Mouse (Mus musculus): Measurements from ENCODE around the gene Lonrf3. TPM values are rescaled to one million over a fixed set of nuclear protein-coding genes. Genes with fewer than 3 reads are reported as not detected.

Gene Lonrf3
- 0.66 and 0.72 TPM in 2 replicates for polyA plus RNA-seq (2016; fragmentation: Nextera tagmentation; extraction: Ambion mirVana)

DNA sequence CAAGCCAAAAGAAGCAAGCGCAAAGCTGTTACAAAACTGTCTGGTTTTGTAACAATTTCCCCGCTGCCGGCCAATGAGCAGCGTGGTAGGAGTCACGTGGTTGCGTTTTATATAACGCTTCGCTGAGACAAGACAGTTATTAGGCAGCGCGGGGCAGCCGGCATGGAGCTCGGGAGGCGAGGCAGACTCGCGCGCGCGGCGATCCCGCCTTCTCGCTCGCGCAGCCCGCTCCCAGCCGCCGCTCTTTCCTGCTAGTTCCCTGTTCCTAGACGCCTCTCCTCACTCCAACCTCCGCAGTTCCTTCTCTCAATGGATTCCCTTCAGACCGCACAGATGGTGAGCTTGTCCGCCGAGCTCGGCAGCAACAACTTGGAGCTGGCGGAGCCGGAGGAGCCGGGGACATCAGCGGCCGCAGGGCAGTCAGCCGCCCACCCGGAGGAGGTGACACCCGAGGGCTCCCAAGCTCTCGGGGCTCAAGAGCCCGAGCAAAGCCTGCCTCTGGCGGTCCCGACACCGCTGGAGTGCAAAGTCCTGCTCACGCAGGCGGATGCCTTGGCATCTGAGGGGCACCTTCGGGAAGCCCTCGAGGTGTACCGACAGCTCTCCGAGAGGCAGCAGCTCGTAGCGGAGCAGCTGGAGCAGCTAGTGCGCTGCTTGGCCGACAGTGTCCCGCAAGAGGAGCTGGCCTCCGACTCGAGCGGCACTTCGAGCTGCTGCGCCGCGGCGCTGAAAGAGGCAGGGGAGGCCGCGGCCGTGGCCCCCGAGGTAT is at the start of gene Lonrf3:
Gene Lonrf3 (plus strand): TSS at position 83 of the 769 bp plus-strand sequence.
- Histone ChIP-seq H3K9me3 (replicated peaks) (no peaks in the 10 kb centered on the region), H3K4me1 (no peaks in the 10 kb centered on the region), H3K4me3 (peak within 1 kb of the TSS; percentile 44), H3K36me3 (no peaks in the 10 kb centered on the region), H3K27ac (no peak within 1 kb of the TSS), H3K4me2 (peak within 1 kb of the TSS; percentile 59), H3K27me3 (replicated peaks) (peaks cover 62% of the 10 kb centered on the region), H3K9ac (no peak within 1 kb of the TSS)
- WGBS (ENCODE audit: insufficient replicate concordance): 11% methylated on average over 65 of the region's 68 CpGs
- peak; percentile 35; the same call in 1 of the 2 replicates for ATAC-seq

DNA sequence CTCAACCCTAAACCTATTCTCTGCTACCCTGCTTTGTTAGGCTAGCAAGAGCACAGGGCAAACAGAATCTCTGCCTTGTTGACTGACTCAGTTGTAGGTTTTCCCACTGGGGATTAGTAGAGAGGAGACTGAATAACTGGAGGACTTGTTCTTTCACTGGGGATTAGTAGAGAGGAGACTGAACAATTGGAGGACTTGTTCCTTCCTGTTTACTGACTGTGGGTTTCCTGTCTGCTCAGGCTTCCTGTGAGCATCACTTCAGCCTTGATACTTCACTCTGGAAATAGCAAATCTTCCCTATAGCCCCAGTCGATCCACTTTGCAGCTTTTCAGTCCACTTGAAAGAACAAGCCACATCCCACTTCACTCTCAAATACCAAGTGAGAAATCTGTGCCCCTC is 49.4 kb upstream of the Lonrf3 start:
- Histone ChIP-seq H3K4me2 (no peak overlapping the region), H3K4me3 (no peak overlapping the region), H3K27ac (no peak overlapping the region), H3K9me3 (replicated peaks) (no peaks in the 10 kb centered on the region), H3K4me1 (no peaks in the 10 kb centered on the region), H3K27me3 (replicated peaks) (no peaks in the 10 kb centered on the region), H3K36me3 (no peaks in the 10 kb centered on the region), H3K9ac (no peak overlapping the region)
- WGBS (ENCODE audit: insufficient replicate concordance): 50% methylated on average over 1 of the region's 1 CpGs
- ATAC-seq: no peak

DNA sequence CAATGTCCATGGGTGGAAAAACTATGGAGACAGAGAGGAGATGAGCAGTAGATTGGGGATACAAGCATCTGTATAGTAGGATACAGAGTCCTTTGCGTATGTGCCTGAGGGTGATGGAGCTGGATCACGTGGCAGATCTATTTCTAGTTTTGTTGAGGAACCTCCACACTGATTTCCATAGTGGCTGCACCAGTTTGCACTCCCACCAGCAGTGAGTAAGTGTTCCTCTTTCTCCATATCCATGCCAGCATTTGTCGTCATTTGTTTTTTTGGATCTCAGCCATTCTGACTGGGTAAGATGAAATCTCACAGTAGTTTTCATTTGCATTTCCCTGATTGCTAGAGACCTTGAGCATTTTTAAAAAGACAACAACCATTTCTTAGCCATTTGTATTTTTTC is 16.7 kb upstream of the Lonrf3 start:
- H3K27ac ChIP-seq: no peak overlapping the region
- no peaks in the 10 kb centered on the region for H3K36me3 ChIP-seq
- ATAC-seq: no peak
- H3K9me3 ChIP-seq (replicated peaks): no peaks in the 10 kb centered on the region
- no peaks in the 10 kb centered on the region for H3K27me3 ChIP-seq (replicated peaks)
- no peak overlapping the region for H3K9ac ChIP-seq
- H3K4me2 ChIP-seq: no peak overlapping the region
- H3K4me1 ChIP-seq: no peaks in the 10 kb centered on the region
- no peak overlapping the region for H3K4me3 ChIP-seq
- WGBS (ENCODE audit: insufficient replicate concordance): 63% methylated on average over 3 of the region's 3 CpGs

DNA sequence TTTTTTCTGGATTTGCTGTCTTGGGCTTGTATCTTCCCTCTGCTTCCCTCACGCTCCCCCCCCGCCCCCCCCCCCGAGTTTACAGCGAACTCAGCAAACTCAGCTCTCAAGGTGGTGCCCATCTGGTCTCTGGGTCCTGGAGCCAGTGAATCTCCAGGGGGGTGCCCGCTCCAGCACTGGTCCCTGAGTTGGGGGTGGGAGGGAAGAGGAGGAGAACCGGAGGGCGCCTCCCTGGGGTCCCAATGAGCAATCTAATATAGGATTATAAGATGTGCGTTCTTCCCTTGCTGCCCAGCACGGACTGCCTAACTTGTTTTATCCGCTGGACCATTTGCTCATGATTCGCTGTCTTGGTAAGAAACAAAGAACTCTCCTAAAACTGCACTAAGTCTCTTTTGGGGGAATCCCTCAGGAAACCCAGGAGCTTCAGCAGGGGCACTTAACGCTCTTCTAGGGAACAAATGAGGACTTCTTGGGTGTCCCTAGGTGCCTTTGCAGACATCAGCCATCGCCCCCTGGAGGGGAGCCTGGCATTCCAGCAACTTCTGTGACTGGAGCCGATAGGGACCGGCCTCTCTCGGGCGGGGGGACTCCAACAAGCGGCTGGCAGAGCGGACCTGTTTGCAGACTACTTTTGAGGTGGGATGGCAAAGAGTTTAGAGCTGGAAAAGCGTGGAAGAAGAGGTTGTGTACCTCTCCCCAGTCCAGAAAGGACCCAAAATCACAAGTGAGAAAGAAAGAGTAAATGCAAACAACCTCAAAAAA is 480 bp upstream of the Lonrf3 start:
- Histone ChIP-seq H3K27me3 (replicated peaks) (peaks cover 62% of the 10 kb centered on the region), H3K9ac (no peak overlapping the region), H3K4me2 (peak overlapping the region; percentile 59), H3K4me1 (no peaks in the 10 kb centered on the region), H3K27ac (no peak overlapping the region), H3K4me3 (no peak overlapping the region), H3K36me3 (no peaks in the 10 kb centered on the region), H3K9me3 (replicated peaks) (no peaks in the 10 kb centered on the region)
- no peak for ATAC-seq
- WGBS (ENCODE audit: insufficient replicate concordance): 14% methylated on average over 16 of the region's 20 CpGs

DNA sequence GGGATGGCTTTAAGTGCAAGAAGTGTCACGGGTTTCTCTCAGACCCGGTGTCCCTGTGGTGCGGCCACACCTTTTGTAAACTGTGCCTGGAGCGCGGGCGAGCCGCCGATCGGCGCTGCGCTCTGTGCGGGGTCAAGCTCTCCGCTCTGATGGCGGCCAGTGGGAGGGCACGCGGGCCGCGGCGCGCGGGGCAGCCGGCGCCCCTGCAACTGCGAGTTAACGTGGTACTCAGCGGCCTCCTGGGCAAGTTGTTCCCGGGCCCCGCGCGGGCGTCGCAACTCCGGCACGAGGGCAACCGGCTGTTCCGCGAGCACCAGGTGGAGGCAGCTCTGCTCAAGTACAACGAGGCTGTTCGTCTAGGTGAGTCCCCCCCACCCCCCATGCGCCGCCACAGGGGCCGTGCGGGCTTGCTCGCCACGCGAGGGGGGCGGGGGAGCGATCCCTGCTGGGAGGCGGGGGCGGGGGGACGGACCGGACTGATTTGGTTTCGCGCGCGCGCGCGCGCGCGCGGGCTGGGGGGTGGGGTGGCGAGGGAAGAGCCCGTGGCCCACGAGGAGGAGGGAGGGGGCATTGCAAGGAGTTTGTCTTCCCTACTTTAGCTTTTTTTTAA is 992 bp downstream of the Lonrf3 start:
- no peaks in the 10 kb centered on the region for H3K36me3 ChIP-seq
- 3% methylated on average over 30 of the region's 66 CpGs for WGBS (ENCODE audit: insufficient replicate concordance)
- H3K9ac ChIP-seq: no peak overlapping the region
- ATAC-seq: no peak; the same call in 1 of the 2 replicates
- H3K4me1 ChIP-seq: no peaks in the 10 kb centered on the region
- H3K27ac ChIP-seq: no peak overlapping the region
- peak overlapping the region; percentile 44 for H3K4me3 ChIP-seq
- H3K4me2 ChIP-seq: peak overlapping the region; percentile 59
- peaks cover 62% of the 10 kb centered on the region for H3K27me3 ChIP-seq (replicated peaks)
- H3K9me3 ChIP-seq (replicated peaks): no peaks in the 10 kb centered on the region

DNA sequence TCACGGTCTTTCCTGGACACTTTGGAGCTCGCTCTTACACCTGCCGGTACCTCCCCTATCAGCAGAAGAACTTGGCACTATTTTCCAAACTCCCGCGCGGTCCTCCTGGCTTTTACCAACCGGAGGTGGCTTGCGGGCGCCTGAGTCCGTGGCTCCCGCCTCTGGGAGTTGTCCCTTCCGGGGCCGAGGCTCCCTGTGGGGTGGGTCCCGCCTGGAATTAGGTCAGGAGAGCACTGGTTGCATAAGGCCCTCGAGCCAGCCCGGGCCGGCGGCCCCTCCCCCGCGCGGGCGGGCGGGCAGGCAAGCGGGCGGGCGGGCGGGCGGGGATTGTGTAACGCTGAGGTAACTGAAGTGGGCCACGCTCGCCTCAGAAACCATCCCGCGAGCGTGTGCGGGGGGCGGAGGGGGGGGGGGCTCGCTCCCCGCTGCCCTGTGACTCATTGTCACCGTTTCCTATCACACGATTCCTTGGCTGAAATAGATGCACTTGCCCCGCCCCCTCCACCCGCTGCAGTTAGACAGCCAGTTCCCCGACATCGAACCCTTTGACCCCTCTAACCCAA is 1.8 kb downstream of the Lonrf3 start:
- Histone ChIP-seq H3K9me3 (replicated peaks) (no peaks in the 10 kb centered on the region), H3K4me2 (peak overlapping the region; percentile 59), H3K27me3 (replicated peaks) (peaks cover 62% of the 10 kb centered on the region), H3K4me1 (no peaks in the 10 kb centered on the region), H3K4me3 (peak overlapping the region; percentile 44), H3K9ac (no peak overlapping the region), H3K36me3 (no peaks in the 10 kb centered on the region), H3K27ac (no peak overlapping the region)
- peak; percentile 70 for ATAC-seq
- 11% methylated on average over 22 of the region's 44 CpGs for WGBS (ENCODE audit: insufficient replicate concordance)

DNA sequence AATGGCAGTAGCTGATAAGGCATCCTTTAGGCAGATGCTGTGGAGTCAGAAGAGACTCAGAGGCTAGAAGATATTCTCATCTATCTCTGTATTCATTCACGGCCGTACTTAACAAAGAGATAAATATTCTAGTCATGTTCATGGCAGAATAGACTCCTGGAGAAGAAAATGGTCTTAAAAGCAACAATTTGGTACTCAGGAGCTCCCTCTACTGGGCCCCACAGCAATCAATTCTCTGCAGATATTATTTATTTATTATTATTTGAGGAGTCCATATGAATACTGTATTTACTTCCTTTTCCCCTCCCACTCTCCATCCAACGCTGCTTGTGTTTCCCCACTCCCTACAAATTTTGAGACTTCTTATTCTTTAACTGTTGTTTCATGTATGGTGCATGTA is 24.3 kb downstream of the Lonrf3 start:
- H3K4me2 ChIP-seq: no peak overlapping the region
- no peaks in the 10 kb centered on the region for H3K27me3 ChIP-seq (replicated peaks)
- H3K4me1 ChIP-seq: no peaks in the 10 kb centered on the region
- no peak overlapping the region for H3K9ac ChIP-seq
- no peaks in the 10 kb centered on the region for H3K9me3 ChIP-seq (replicated peaks)
- H3K4me3 ChIP-seq: no peak overlapping the region
- H3K27ac ChIP-seq: no peak overlapping the region
- H3K36me3 ChIP-seq: no peaks in the 10 kb centered on the region
- WGBS (ENCODE audit: insufficient replicate concordance): 36% methylated on average over 3 of the region's 3 CpGs
- no peak for ATAC-seq

DNA sequence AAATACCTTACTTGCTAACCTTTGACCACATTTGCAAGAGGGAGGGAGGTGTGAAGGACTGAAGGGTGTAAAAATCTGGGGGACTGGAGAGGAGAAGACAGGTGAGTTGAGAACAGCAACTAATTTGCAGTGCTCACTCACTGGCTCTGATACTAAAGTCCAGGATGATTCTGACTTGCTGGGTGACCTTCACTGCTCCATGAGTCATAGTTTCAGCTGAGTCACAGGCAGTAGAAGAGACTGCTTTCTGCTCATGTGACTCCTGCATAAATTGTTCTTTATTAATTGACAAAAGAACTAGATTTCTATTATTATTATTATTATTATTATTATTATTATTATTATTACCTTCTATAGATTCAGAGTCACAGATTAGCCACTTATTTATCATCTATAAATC is 57.2 kb downstream of the Lonrf3 start:
- no peak for ATAC-seq
- Histone ChIP-seq H3K27me3 (replicated peaks) (no peaks in the 10 kb centered on the region), H3K4me3 (no peak overlapping the region), H3K9me3 (replicated peaks) (no peaks in the 10 kb centered on the region), H3K9ac (no peak overlapping the region), H3K4me2 (no peak overlapping the region), H3K27ac (no peak overlapping the region), H3K4me1 (no peaks in the 10 kb centered on the region), H3K36me3 (no peaks in the 10 kb centered on the region)

DNA sequence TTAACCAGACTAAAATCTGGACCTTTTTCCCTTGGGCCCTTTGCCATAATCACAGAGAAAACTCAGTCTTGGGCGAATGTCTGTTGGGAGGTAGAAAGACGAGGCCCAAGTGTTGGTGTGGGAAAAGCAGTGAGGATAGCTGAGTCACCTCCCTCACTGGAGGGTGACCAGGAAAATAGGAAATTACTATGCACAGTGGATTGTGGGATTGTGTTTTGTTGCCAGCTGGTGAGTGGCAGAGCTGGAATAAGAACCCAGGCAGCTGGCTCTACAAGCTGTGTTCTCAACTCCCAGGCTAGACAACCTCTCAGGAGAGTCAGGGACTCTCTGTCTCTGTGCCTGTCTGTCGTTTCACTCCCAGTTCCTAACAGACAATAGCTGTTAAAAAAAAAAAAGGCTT is 61.8 kb downstream of the Lonrf3 start:
- ATAC-seq: no peak
- Histone ChIP-seq H3K4me1 (no peaks in the 10 kb centered on the region), H3K4me2 (no peak overlapping the region), H3K9ac (no peak overlapping the region), H3K9me3 (replicated peaks) (no peaks in the 10 kb centered on the region), H3K36me3 (no peaks in the 10 kb centered on the region), H3K27ac (no peak overlapping the region), H3K4me3 (no peak overlapping the region), H3K27me3 (replicated peaks) (no peaks in the 10 kb centered on the region)
- 44% methylated on average over 3 of the region's 3 CpGs for WGBS (ENCODE audit: insufficient replicate concordance)

DNA sequence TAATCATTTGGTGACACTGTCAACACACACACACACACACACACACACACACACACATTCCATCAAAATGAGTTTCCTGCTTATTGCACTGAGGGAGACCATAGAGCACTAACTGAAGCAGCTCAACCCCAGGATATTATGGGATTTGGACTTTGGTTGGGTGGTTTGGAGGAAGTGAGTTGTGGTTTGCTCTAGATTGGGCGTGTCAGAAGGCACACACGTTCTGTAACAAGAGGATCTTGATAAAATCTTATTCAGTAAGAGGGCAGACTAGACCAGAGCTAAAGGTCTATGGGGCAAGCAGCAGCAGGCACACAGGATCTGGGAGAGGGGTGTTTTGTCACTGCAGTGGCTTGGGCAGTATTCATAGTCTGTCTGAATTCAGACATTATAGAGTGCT is 62.4 kb downstream of the Lonrf3 start:
- 28% methylated on average over 2 of the region's 2 CpGs for WGBS (ENCODE audit: insufficient replicate concordance)
- H3K36me3 ChIP-seq: no peaks in the 10 kb centered on the region
- no peaks in the 10 kb centered on the region for H3K4me1 ChIP-seq
- H3K4me3 ChIP-seq: no peak overlapping the region
- H3K4me2 ChIP-seq: no peak overlapping the region
- no peak for ATAC-seq
- no peak overlapping the region for H3K27ac ChIP-seq
- no peaks in the 10 kb centered on the region for H3K9me3 ChIP-seq (replicated peaks)
- no peak overlapping the region for H3K9ac ChIP-seq
- no peaks in the 10 kb centered on the region for H3K27me3 ChIP-seq (replicated peaks)

DNA sequence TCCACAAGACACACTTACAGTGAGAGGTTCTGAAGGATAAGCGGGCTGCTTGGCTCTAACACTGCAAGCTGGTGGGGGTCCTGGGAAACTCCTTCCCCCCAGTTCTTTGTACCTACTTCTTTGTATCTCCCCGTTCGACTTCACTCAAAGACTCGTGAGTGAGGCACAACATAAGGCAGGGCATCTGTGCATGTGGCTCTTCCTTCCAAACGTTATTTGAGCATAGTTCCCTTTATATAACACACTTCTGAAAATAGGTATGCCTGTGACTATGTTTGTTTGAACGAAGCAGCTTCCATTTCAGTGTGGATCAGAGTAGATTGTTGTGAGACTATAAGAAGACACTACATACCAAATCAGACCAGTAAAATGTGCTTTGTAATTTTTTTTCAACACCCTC is 64.5 kb downstream of the Lonrf3 start:
- Histone ChIP-seq H3K4me2 (no peak overlapping the region), H3K4me1 (no peaks in the 10 kb centered on the region), H3K27ac (no peak overlapping the region), H3K27me3 (replicated peaks) (no peaks in the 10 kb centered on the region), H3K4me3 (no peak overlapping the region), H3K9me3 (replicated peaks) (no peaks in the 10 kb centered on the region), H3K36me3 (no peaks in the 10 kb centered on the region), H3K9ac (no peak overlapping the region)
- no peak for ATAC-seq
- WGBS (ENCODE audit: insufficient replicate concordance): 53% methylated on average over 6 of the region's 6 CpGs

DNA sequence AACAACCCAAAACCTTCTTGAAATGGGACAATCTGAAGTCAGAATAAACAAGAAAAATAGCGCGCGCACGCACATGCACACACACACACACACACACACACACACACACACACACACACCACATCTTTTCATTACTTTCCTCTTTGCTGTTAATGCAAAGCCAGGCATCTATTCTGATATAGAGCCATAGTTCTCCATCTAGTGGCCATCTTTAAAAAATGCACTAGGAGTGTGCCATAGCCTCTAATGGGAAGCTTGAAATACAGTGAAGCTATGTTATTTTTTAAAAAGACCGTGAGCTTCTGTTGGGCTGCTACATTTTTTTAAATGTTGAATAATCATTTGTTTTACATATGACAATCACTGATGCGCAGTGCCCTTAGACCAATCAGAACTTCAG is 65.1 kb downstream of the Lonrf3 start:
- Histone ChIP-seq H3K4me1 (no peaks in the 10 kb centered on the region), H3K27ac (no peak overlapping the region), H3K4me2 (no peak overlapping the region), H3K36me3 (no peaks in the 10 kb centered on the region), H3K9me3 (replicated peaks) (no peaks in the 10 kb centered on the region), H3K9ac (no peak overlapping the region), H3K27me3 (replicated peaks) (no peaks in the 10 kb centered on the region), H3K4me3 (no peak overlapping the region)
- WGBS (ENCODE audit: insufficient replicate concordance): 38% methylated on average over 6 of the region's 6 CpGs
- no peak for ATAC-seq

Data from liver, embryonic 12.5 days (tissue).